Mouse (Mus musculus) layer of hippocampus, adult 2 months (tissue): ENCODE results near the gene Tmem91. TPM values are rescaled to one million over a fixed set of nuclear protein-coding genes. Genes with fewer than 3 reads are reported as not detected.
A peak's percentile ranks its signal among the peaks of the same experiment; 100 is the strongest.

ENCODE experiments used
- DNase-seq, 2 experiments: peaks; one replicate each; pipeline ENCODE4 v3.0.0; 2022; ENCODE audit warnings: low spot score in 2 of 2
- H3K27ac ChIP-seq: fragments of 200-600 bp; 2 replicates; pipeline ENCODE4 v1.8.1; 2022
- H3K4me3 ChIP-seq: fragments of 200-600 bp; 2 replicates; pipeline ENCODE4 v1.8.1; 2022; ENCODE audit warnings: mild to moderate bottlenecking
- CTCF ChIP-seq: fragments of 200-600 bp; conservative IDR thresholded peaks from 2 replicates; pipeline ENCODE4 v1.8.1; 2022; ENCODE audit warnings: antibody characterized with exemption, mild to moderate bottlenecking, moderate library complexity
- total RNA-seq, 2 experiments: library from RNA; stranded (reverse); gene quantifications; 2 replicates each; pipeline ENCODE4 v1.2.3; 2021

Gene Tmem91
- total RNA-seq, 2 experiments from 2014 or later = 8.6 to 11.6 TPM

DNA sequence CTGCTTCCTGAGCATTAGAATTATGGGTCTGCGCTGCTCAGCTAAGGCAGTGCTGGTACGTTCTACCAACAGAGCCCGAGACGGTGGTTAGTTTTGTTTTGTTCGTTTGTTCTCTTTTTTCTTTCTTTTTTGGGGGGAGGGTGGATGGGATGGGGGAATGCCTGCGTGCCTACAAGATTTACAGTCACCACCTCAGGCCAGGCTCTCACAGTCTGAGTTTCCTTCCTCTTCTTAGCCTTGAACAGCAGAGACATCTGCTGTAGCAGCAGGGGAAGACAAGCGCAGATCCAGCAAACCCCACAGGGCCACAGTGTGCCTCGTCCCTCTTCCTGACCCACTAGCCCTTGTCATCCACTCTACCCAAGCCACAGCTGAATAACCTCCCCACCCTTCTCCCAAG, 23.7 kb downstream of the Tmem91 start:
- Histone ChIP-seq H3K4me3 (no peak overlapping the region), H3K27ac (no peak overlapping the region)
- no peak for DNase-seq
- no peak for TF ChIP-seq CTCF

DNA sequence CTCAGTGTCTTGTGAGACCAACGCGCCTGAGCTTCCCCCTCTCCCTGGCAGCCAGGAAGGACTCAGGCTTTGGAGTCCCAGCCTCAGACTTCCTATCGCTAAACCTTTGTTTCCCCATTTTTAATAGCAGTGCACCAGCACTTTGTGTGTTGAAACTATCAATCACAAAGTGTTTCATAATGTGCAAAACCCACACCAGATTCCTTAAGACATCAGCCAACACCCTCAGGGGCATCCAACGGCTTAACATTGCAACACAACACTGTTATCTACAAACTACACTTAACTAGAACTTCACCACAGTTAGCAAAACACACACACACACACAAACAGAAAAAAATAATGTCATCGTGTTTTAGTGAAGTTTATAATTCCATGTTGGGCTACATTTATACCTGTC, 25.1 kb downstream of the Tmem91 start:
- no peak for DNase-seq
- Histone ChIP-seq H3K4me3 (no peak overlapping the region), H3K27ac (no peak overlapping the region)
- no peak for TF ChIP-seq CTCF

DNA sequence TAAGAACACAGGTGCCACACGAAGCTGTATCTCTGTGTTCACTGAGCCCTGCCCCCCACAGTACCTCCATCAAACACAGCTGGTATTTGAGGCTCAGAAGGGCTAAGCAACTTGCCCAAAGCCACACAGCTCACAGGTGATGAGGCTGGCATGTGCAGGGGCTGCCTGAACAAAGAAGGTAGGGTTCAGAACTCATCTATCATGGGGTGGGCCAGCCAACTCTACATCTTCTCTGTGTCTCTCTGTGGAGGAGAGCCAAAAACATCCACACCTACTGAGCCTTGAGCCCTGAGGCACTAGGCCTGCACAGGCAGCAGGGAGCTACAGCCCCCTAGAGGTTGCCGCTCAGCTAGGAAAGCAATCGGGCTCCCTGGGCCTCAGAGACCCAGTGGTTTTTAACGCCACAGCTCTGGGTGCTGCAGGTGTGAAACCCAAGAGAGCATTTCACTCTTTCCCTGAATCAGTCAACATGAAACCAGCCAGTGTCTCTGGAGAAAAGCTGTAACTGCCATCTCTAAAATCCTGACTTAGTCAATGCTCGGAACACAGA, 27.3 kb downstream of the Tmem91 start:
- peak; percentile 44 for TF ChIP-seq CTCF
- H3K4me3 ChIP-seq = no peak overlapping the region
- DNase-seq = no peak

DNA sequence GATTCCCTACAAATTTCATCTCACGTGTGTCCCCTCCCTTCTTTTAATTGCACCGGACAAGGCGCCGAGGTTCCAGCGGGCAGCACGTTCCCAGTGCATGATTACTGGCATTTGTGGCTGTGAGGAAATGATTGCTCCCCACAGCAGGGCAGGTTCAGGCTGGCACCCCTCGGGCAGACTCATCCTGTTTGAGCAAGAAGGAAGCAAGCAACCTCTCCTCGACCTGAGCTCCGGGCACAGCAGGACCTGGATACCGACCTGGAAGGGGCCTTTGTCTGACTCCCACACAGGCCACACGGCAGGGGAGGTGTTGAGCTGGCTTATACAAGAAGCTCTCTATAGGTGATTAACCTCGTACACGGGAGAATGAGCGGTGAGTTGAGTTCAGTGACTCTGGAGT, 29.9 kb downstream of the Tmem91 start:
- no peak for DNase-seq
- no peak overlapping the region for H3K27ac ChIP-seq
- no peak overlapping the region for H3K4me3 ChIP-seq
- TF ChIP-seq CTCF = no peak

More for the DNA sequence above, 27.3 kb downstream of the Tmem91 start:
- H3K27ac ChIP-seq = no peak overlapping the region

DNA sequence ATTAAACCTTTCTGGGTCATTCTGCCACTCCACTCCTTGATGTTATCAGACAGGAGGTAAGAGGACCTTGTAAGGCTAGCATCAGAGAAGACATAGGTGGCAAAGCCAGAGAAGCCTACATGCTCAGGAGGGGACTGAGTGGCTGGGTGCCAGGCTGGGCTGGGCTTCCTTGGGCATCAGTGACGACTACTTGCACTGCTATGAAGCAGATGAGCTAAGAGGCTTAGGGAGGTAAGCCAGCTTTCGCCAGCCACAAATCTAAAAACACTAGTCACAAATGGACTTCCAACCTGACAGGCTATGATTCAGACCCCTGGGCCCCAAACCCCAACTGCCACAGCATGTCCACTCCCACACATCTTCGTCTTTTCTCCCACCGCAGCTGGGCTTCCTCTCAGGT, 30.3 kb downstream of the Tmem91 start:
- TF ChIP-seq CTCF = no peak
- DNase-seq = no peak
- Histone ChIP-seq H3K27ac (no peak overlapping the region), H3K4me3 (no peak overlapping the region)

DNA sequence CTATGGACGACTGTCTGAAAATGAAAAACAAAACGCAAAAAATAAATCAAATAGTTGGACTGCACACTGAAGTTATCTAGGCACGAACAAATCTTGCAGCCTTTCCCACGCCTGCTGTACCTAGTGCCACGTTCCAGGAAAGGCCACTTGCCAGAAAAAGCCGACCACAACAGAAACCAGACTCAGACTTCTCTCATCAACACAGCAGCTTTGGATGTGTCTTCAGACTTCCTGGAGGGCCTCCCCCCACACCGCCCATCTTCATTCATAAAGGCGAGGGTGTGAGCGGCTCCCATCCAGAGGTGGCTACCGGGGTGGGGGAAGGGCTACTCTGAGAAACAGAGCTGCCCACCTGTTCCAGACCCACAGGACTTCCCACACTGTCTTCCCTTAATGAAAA, 30.8 kb downstream of the Tmem91 start:
- TF ChIP-seq CTCF = no peak
- no peak overlapping the region for H3K4me3 ChIP-seq
- H3K27ac ChIP-seq = no peak overlapping the region
- DNase-seq = no peak

DNA sequence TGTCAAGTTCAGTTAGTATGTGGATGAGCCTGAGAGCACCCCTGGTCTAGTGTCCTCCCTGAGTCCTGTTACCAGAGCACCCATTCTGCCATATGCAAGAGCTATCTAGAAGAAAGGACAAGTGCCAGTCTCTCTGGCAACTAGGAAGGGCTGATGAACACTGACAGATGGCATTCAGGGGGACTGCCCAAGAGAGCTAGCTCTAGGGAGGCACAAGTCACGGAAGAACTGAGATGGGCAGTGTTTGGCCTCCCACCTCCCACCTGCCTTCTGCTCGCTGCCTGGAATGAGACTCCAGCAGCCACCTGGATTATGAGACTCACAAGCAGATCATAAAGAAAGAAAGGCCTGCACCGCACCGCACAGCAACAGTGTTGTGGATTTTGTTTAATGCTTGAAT, 35.2 kb downstream of the Tmem91 start:
- Histone ChIP-seq H3K27ac (no peak overlapping the region), H3K4me3 (no peak overlapping the region)
- DNase-seq = no peak
- no peak for TF ChIP-seq CTCF

DNA sequence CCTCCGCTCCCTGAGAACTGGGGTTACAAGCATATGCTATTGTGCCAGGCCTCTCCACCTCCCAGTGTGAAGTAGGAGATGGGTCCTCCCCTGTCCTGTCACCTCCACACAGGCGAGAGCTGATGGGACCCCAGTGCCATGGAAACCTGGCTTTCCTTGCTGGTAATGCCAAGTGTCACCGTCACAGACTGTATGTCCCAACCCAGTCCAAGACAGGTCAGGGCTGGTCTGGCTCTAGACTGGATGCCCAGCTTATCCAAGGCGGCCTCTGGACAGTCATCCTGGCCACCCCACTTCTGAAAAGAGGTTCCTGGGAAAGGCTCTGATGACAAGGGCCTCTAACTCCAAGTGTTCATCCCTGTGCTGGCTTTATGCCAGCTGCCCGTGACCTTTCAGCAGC, 37.9 kb downstream of the Tmem91 start:
- no peak for DNase-seq
- no peak for TF ChIP-seq CTCF
- H3K27ac ChIP-seq = no peak overlapping the region
- no peak overlapping the region for H3K4me3 ChIP-seq

DNA sequence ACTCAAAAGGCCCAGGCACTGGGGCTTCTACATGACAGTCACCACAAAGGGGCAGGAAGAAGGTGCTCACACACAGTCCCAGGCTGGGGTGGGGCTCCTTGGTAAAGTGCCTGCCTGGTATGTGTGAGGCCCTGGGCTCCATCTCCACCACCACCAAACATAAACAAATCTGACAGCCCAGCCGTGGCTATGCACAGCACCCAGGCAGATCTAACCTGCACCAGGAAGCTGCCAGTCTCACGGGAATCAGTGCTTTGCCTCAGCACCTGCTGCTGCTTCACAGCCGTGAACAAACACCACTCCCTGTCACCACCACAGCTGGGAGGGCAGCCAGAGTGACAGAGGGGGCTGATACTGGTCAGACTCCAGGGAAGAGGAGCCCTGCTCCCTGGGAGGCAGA, 38.6 kb downstream of the Tmem91 start:
- Histone ChIP-seq H3K27ac (no peak overlapping the region), H3K4me3 (no peak overlapping the region)
- TF ChIP-seq CTCF = no peak
- DNase-seq = no peak

DNA sequence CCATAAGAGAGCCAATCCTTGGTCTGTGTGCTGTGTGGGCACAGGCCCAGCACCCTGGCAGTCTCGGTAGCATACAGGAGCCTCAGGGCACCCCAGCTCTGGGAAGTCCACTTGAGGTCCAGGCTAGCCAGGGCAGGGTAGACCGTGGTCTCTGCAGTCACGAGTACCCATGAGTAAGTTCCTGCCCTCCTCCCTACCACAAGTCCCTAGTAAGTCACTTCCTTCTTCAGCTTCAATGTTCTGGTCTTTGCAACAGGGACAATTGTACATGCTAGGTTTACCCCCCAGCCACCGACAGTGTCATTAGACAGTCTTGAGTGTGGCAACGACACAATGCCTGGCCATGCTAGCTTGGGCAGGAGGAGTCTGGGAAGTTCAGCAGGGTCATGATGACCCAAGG, 42.3 kb downstream of the Tmem91 start:
- no peak for DNase-seq
- H3K27ac ChIP-seq = no peak overlapping the region
- no peak overlapping the region for H3K4me3 ChIP-seq
- TF ChIP-seq CTCF = no peak

DNA sequence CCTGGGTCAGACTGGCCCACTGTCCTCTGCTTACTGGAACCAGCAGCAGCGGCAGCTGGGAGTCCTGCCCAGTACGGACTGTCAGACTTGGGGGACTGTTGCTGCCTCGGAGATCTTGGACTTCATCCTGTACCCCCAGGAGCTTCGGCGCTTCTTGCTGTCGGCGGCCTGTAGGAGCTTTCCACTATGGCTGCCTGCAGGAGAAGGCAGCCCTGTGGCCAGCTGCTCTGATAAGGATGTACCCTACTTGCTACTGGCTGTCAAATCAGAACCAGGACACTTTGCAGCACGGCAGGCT, 46.7 kb downstream of the Tmem91 start:
- DNase-seq = no peak
- no peak for TF ChIP-seq CTCF
- Histone ChIP-seq H3K27ac (no peak overlapping the region), H3K4me3 (no peak overlapping the region)

DNA sequence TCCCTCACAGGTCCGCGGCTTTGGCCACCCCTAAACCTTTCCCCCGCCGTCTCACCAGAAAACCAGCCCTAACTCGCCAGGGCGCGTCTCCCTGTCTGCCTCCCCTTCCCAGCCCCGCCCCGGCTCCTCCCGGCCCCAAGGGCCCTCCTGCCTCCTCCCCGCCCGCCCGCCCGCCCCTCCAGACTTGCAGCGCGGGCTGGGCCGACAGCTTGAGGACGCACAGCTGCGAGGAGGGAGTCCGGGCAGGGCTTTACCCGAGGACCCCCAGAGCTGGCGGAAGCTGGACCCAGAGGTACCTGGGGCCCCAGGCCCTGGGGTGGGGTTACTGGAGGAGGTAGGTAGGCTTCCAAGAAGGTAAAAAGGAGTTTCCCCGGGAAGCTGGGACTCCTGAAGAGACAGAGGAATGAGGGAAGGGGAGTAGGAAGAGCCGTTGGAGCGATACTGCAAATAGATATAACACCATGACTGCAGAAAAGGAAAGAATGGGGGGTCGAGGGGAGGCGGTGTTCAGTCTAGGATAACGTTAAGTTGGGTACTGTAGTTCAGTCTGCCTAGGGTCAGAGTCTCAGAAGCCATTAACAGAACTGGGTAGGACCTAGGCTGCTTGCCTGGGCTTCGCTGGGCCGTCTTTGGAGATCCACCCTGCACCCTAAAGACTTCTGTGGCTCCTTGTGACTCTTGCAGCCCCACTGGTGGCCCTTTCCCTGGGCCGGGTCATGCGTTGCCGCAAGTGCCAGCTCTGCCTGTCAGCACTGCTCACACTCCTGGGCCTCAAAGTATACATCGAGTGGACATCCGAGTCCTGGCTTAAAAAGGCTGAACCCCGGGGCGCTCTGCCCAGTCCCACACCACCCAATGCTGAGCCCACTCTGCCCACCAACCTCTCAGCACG, 47.3 kb downstream of the Tmem91 start:
- DNase-seq = no peak
- TF ChIP-seq CTCF = no peak
- Histone ChIP-seq H3K4me3 (peak overlapping the region; percentile 35; the same call in 1 of the 2 replicates), H3K27ac (peak overlapping the region; percentile 84)

DNA sequence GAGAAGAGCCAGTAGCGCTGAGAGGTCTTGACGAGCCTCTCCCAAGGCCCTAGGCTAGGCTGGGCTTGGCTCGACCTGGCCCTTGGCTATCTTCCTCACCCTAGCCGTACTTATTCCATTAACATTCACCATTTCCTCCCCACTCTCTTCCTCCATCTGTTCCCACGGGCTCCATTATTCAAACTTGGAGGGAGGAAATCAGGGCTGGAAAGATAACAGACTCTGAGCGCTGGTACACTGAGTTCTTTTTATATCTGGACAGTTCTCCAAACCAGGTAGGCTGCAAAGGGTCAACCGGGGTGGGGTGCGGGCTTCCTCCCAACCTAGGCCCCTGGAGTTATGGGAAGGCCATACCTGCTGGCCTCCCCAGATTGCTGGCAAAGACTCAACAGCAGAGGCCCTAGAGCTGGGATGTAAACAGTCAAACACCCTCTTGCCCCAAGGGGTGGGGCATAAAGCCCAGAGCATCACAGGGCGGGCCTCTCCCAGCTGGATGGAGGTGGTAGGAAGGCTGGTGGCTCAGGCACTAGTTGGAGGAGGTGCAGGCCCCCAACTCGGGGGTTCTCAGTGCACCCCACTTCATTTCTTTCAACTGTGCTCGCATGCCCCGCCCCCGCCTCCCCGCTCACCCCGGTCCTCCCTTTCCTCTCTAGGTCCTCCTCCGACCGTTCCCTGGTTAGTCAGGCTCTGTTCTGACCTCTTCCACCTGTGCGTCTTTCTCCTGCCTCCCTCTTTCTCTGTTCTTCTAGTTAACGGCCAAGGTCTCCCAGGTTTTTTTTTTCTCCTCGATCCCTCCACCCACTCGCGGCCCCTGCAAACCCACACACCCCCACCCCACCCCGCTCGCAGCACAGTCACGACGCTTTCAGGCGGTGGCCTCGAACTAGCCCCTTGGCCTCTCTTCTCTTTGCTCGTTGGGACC, 48.2 kb downstream of the Tmem91 start, which contains the start of gene B3gnt8:
Gene B3gnt8, plus strand, starts transcription at position 146 of the 922 bp plus-strand sequence.
- H3K27ac ChIP-seq = peak within 1 kb of the TSS; percentile 84
- TF ChIP-seq CTCF = no peak
- peak within 1 kb of the TSS; percentile 35; the same call in 1 of the 2 replicates for H3K4me3 ChIP-seq
- DNase-seq = no peak
